Mouse (Mus musculus): ENCODE measurements around the gene Cep131.

The Cep131 gene

GRCm38 (mm10) chr11:120048252-120048556 lies 38.4 kb downstream of the Cep131 start:
- DNase-seq: no peak

GRCm38 (mm10) chr11:120047531-120048251 lies 38.9 kb downstream of the Cep131 start:
- DNase-seq: no peak

DNA sequence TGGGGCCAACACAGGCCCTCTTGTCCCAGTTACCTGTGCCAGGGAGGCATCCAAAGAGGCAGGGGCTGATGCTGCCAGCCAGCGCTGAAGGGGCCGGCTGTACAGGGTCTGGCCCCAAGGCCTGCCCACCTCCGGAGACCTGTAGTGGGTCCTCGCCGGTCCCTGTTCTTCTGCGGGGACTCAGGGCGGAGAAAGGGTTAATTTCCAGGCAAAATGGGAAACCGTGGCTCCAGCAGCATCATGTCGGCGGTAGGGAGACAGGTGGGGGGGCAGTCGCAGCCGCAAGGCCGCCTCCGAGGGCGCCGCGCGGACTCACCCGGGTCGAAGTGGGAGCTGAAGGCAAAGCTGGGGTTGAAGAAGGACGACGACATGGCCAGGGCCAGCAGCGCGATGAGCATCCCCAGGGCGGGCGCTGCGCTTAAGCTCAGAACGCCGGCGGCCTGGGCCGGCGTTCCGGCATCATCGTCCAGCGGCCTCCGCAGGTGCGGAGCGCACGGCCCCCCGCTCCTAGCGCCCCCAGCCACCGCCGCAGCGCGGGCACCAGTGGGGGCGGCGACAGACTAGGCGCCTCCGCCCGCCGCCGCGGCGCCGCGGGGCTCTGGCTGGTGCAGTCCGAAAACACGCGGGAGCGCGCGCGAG lies 40.0 kb downstream of the Cep131 start, which contains the start of gene Aatk:
Gene Aatk, minus strand, starts transcription at position 615 of the 639 bp plus-strand sequence.
- no peak for DNase-seq

GRCm38 (mm10) chr11:120045839-120046552 lies 40.6 kb downstream of the Cep131 start:
- no peak for DNase-seq

GRCm38 (mm10) chr11:120045341-120045740 lies 41.3 kb downstream of the Cep131 start:
- DNase-seq: no peak

- peak; percentile 60 for DNase-seq
These were observed 44.3 kb downstream of the Cep131 start for GRCm38 (mm10) chr11:120042141-120042838.

DNA sequence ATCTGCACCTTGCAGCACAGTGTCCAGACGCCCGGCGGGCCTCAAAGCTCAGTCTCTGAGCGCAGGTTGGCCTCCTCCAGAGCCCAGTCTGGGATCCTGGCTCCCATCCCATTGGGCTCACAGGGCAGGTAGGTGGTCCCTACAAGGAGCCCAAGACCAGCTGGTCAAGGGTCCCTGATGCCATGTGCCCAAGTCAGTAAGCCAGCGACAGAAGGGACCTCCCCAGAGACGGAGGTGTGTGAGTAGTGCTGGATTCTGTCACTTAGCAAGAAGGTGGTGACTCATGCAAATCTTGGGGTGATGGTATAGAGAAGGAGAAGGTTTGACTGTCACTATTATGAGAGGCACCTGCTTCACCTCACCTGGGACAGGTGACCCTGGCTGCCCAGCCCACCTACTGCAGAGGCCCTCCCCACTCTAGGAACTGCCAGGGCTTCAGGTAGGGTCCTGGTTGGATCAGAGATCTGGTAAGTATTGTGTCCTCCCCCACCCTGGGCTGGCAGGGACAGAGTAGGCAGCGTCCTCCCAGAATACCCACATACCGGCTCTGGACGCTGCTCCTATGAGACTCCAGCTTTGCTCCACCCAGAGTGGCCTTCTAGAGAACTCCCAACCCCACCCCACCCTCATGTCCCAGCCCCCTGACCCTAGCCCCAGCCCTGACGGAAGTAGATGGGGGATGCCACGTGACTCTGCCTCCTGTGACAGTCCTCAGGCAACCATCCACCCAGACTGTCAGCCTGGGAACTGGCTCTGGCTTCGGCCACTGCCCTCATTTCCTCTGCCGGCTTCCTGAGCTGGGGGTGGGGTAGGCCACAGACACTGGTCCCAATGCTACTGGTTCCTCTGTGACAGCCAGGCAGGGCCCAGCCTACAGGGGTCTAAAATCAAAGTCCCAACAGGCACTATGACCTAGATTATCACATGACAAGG lies 45.2 kb downstream of the Cep131 start:
- peak; percentile 94 for DNase-seq

DNA sequence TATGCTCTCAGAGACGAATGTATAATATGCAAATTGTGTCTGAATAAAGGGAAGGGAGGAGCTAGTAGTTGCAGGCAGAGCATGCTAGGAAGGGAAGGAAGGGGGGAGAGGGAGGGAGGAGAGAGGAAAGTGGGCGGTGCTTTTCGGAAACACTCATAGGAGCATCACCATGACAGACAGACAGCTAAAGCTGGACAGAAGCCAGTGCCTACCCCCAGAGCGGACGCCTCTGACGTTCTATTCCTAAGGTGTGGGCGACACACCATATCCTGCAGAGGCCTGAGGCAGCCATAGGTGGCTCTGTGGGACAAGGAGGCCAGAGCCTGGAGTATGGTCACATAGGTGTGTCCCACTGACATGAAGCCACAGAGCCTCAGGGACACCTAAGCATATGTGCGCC lies 46.2 kb downstream of the Cep131 start:
- DNase-seq: peak; percentile 76

DNA sequence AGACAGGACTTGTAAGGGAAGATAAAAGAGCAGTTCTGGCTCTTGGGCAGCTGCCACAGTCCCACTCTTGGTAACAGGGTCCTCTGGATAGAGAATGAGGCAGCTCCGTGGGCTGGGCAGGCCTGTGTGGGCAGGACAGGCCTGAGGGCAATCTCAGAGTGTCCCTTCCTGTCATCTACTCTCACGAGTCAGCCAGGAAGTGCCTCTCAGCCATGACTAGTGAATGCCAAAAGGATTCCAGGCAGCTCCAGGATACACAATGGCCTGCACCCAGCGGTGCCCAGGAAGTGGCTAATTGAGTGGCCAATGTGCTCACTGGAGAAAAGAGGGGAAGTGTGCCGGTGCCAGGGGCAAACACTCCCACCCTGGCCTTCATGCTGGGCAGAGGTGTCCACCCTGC lies 47.0 kb downstream of the Cep131 start:
- DNase-seq: peak; percentile 81

- DNase-seq: peak; percentile 64
These were observed 51.9 kb downstream of the Cep131 start for GRCm38 (mm10) chr11:120034762-120035161.

DNA sequence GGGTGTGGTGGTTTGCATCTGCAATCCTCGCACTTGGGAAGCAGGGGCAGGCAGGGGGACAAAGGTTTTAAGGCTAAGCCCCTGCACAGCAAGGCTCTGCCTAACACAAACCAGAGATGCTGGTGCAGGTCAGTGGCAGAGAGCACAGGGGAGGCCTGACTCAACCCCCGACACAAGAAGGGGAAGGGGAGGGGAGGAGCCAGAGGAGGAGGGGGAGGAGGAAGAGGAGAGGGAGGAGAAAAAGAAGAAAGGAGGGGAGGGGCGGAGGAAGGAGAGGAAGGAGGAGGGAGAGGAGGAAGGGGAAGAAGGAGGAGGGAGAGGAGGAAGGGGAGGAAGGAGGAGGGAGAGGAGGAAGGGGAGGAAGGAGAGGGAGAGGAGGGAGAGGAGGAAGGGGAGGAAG lies 52.3 kb downstream of the Cep131 start:
- DNase-seq: no peak

GRCm38 (mm10) chr11:120033473-120033872 lies 53.2 kb downstream of the Cep131 start:
- DNase-seq: no peak

DNA sequence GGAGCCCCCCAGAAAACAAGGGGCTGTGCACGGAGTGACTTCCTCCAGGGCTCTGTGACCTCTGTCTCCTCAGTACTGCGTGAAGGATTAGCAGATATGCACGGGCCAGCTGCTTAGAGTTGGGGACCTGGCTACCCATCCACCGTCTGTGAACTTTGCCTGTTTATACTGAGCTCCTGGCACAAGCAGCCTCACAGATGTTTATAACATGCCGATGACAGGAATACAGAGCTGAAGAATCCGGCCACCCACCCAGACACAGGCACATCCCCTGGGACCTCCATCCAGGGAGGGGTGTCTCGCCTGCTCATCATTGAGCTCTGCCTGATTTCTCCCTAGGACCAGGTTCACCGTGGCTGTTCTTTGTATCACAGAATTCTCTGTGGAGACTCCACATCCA lies 54.6 kb downstream of the Cep131 start:
- peak; percentile 37 for DNase-seq

DNA sequence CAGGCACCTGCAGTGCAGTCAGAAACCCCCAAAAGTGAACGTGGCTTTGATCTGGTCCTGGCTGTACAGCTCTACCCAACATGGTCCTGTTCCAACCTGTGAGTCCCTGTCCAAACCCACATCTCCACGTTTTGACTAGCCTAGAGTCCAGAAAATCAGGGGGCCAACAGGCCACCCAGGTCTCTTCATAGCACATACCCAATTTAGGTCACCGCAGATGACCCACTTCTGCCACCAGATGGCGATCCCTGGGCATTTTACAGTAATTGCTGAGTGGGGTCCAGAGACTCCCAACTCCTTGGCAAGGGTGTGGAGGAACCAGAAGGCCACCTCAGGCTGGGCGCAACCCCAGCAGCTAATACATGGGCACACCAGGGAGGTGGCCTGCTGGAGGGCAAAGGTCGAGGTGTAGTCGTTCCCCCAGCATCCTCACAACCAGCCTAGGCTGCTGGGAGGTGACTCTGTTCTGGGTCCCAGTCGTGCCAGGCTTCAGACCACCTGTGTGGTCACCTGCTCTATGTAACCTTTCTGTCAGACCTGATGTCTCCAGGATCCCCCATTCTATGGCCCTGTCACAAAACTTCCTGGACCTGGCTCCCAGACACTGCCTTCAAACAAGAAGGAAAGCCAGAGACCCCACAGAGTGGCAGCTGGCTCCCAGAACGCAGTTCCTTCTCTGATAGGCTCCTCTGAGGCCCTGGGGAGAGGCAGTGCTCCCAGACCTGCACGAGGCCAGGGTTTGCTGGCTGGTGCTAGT lies 56.3 kb downstream of the Cep131 start:
- peak; percentile 80 for DNase-seq

DNA sequence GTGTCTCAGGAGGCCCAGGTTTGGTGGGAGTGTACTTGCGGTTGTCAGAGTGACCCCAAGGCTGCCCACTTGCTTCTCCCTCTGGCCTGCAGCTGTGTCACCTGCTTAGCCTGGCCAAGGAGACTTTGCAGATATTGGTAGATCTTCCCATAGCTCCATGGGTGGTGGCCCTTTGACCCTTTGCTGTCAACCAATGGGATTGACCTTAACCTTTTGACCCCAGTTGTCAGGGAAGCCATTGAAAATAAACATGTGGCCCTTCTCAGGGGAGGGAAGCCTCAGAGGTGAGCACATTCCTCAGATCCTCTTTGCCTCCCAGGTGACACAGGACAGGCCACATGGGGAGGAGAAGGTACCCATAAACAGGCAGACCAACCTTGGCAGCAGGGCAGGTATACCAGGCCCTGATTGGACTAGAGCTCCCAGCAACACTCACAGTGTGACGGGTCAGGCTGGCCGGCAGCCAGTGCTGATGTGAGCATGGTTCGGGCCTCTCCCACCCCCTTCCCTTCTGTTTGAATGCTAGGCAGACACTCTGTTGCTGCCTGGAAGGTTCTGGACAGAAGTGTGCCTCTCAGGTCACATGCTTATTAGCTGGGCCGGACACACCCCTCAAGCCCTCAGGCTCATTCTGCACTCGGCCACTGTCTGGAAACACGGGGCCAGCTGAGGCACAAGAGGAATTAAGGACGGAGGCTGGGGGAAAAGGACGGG lies 57.0 kb downstream of the Cep131 start:
- no peak for DNase-seq

GRCm38 (mm10) chr11:120028319-120029092 lies 58.1 kb downstream of the Cep131 start:
- peak; percentile 33 for DNase-seq

- no peak for DNase-seq
These were observed 59.7 kb downstream of the Cep131 start for GRCm38 (mm10) chr11:120026941-120027340.

DNA sequence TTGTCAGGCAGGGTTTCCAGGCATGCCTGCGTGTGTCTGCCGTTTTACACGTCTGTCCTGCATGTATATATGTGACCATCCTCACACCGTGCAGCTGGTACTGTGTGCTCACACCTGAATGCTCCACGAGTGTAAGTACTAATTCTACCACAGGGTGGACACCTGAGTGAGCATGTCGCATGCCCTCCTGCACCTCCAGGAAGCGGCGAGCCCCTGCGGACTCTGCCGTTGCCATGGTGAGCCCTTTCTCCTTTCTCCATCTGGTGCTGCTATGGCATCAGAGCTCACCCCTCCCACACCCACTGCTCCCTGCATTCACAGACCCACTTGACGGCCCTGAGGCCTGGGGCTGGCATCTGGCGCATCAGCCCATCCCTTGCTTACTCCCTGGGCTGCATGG lies 63.8 kb downstream of the Cep131 start:
- DNase-seq: no peak

DNA sequence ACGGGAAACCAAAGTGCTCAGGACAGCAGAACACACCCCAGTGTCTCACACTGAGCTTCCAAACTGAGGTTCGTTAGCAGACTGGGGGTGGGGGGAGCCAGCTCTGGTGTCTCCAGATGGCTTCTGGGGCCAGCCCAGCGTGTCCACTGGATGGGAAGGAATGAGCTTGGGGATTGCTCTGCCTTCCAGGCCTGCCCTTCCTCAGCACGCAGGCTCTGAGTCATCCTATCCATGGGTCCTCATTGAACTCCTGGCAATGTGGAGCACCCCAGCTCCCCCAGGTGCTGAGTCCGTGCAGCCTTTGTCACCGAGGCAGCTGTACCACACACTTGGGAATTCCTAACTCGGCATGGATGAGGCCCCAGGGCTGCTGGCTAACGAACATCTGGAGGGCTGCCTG lies 64.4 kb downstream of the Cep131 start:
- no peak for DNase-seq

DNA sequence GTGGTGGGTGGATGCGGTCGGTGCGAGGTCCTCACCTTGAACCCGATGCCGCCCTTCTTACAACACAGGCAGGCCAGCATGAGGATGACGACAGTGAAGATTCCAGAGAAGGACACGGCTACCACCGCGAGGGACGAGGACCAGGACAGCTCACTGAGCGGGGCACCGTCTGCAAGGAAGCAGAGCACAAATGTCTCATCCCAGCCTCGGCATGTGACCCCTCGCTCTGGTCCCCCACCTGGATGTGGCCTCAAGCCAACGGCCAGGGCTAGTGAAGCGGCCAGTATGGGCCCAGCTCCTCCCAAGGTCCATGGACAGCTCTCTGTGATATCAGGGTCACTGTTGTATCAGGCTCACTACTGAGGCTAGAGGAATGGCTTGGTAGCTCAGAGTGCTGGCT lies 65.3 kb downstream of the Cep131 start:
- DNase-seq: no peak
